In the genomic region with DNA sequence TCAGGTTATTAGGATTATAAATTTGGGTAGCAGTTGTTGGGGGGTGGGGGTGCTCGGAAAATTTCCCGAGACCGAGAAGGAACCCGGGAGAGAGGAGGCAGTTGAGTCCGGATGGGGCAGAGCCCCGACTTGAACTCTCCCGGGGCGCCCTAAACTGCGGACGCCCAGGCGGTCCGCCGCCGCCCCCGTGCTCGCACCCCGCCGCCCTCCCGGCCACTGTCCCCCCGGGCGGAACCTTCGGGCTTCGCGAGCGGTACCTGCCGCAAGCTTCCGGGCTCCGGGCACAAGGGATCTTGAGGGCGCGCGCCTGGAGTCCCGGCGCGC, we compare ENCODE assay signal across 8 mouse cellular contexts. TPM values are rescaled to one million over a fixed set of nuclear protein-coding genes. Genes with fewer than 3 reads are reported as not detected.
DNase-seq lines count a peak whose midpoint lies in the region; ATAC-seq and TF ChIP-seq lines count a peak whose summit lies in the region.

No protein-coding gene starts in this region.

- peak; percentile 36; the same call in 1 of the 2 replicates for ATAC-seq in heart, embryonic 14.5 days (ENCODE audit: insufficient number of reproducible peaks, insufficient read depth, low FRiP score, low read depth)
- ATAC-seq in forebrain, embryonic 16.5 days = no peak; the same call in 1 of the 2 replicates
- peak; percentile 14 for ATAC-seq in liver, postnatal 0 days

- peak overlapping the region; percentile 97 for H3K4me2 ChIP-seq in heart, embryonic 14.5 days (ENCODE audit: low read length)
- peak overlapping the region; percentile 98 for H3K4me2 ChIP-seq in forebrain, embryonic 16.5 days (ENCODE audit: low read length)
- peak overlapping the region; percentile 92 for H3K4me2 ChIP-seq in liver, postnatal 0 days (ENCODE audit: low read depth, low read length)

- DNase-seq in heart, postnatal 36 days = no peak
- no peak for DNase-seq in ES-E14 (ENCODE audit: low read depth, low spot score)
- no peak for DNase-seq in liver, postnatal 0 days
- DNase-seq in urinary bladder, postnatal 10 days (ENCODE audit: low spot score) = no peak
- DNase-seq in layer of hippocampus, postnatal 14 days (ENCODE audit: low spot score in 2 of 2) = no peak
- DNase-seq in B cell, adult 2 months = no peak

- TF ChIP-seq CTCF in liver, postnatal 0 days (IDR thresholded peaks at IDR 0.05; ENCODE audit: low read depth) = no peak

- peaks cover 10% of the 10 kb centered on the region for H3K36me3 ChIP-seq in heart, embryonic 14.5 days (ENCODE audit: control insufficient read depth, insufficient read depth, low read length)
- H3K36me3 ChIP-seq in ES-E14 (ENCODE audit: control insufficient read depth, insufficient read depth, low read length, poor library complexity, severe bottlenecking) = peaks cover 14% of the 10 kb centered on the region
- H3K36me3 ChIP-seq in forebrain, embryonic 16.5 days (ENCODE audit: control insufficient read depth, insufficient read depth) = no peaks in the 10 kb centered on the region
- no peaks in the 10 kb centered on the region for H3K36me3 ChIP-seq in liver, postnatal 0 days (replicated peaks; ENCODE audit: insufficient read depth, low read length)

- H3K27ac ChIP-seq in heart, embryonic 14.5 days (replicated peaks in 1 of 2; ENCODE audit: control insufficient read depth in 1 of 2, insufficient read depth in 1 of 2, low read depth in 2 of 2, low read length in 2 of 2) = peak overlapping the region; percentile 58 to 91; a peak in 3 of 4 replicates
- H3K27ac ChIP-seq in ES-E14 (ENCODE audit: insufficient read depth, low read depth, low read length, poor library complexity, severe bottlenecking) = peak overlapping the region; percentile 77
- peak overlapping the region; percentile 96 for H3K27ac ChIP-seq in forebrain, embryonic 16.5 days (ENCODE audit: low read length)
- peak overlapping the region; percentile 90 for H3K27ac ChIP-seq in liver, postnatal 0 days (ENCODE audit: low read depth)

- under 1% methylated on average over 34 of the region's 34 CpGs for WGBS in heart, embryonic 14.5 days
- under 1% methylated on average over 25 of the region's 34 CpGs for WGBS in forebrain, embryonic 16.5 days
- WGBS in liver, postnatal 0 days (ENCODE audit: insufficient replicate concordance) = 2% methylated on average over 15 of the region's 34 CpGs

- TF ChIP-seq EP300 in liver, postnatal 0 days (IDR thresholded peaks at IDR 0.05; ENCODE audit: low read depth) = no peak

- peak overlapping the region; percentile 90 for H3K9ac ChIP-seq in heart, embryonic 14.5 days (ENCODE audit: low read length)
- H3K9ac ChIP-seq in ES-E14 (ENCODE audit: insufficient read depth, low read depth, low read length, poor library complexity, severe bottlenecking) = peak overlapping the region; percentile 95
- H3K9ac ChIP-seq in forebrain, embryonic 16.5 days (replicated peaks; ENCODE audit: low read depth, low read length) = peak overlapping the region; percentile 92
- peak overlapping the region; percentile 82 for H3K9ac ChIP-seq in liver, postnatal 0 days (replicated peaks)

- peaks cover 0 to 15% of the 10 kb centered on the region in 2 experiments; a peak in 3 of 4 replicates for H3K4me1 ChIP-seq in heart, embryonic 14.5 days (ENCODE audit: control insufficient read depth in 2 of 2, insufficient read depth in 2 of 2, low read length in 2 of 2)
- H3K4me1 ChIP-seq in ES-E14 (ENCODE audit: control insufficient read depth in 2 of 2, insufficient read depth in 2 of 2, low read length in 2 of 2, poor library complexity in 1 of 2) = peaks cover 0 to 3% of the 10 kb centered on the region in 2 experiments; a peak in 3 of 4 replicates
- peaks cover 15% of the 10 kb centered on the region for H3K4me1 ChIP-seq in forebrain, embryonic 16.5 days (replicated peaks; ENCODE audit: control insufficient read depth, insufficient read depth, low read length)
- H3K4me1 ChIP-seq in liver, postnatal 0 days (ENCODE audit: insufficient read depth) = peaks cover 9% of the 10 kb centered on the region; the same call in 1 of the 2 replicates

- H3K4me3 ChIP-seq in heart, embryonic 14.5 days (ENCODE audit: control insufficient read depth in 1 of 2, insufficient read depth in 1 of 2, low read depth in 1 of 2, low read length in 2 of 2) = peak overlapping the region; percentile 71 to 83
- H3K4me3 ChIP-seq in ES-E14 (ENCODE audit: insufficient read depth in 1 of 2, low read depth in 1 of 2, low read length in 2 of 2, poor library complexity in 1 of 2, severe bottlenecking in 1 of 2) = peak overlapping the region; percentile 85 to 95
- peak overlapping the region; percentile 87 for H3K4me3 ChIP-seq in forebrain, embryonic 16.5 days (replicated peaks; ENCODE audit: low read length)
- H3K4me3 ChIP-seq in liver, postnatal 0 days (ENCODE audit: low read depth, low read length) = peak overlapping the region; percentile 87

- 0 out of 2 replicates have a peak, but pooled peaks cover 6% of the 10 kb centered on the region for H3K27me3 ChIP-seq in heart, embryonic 14.5 days (ENCODE audit: control insufficient read depth, insufficient read depth, low read length)
- H3K27me3 ChIP-seq in forebrain, embryonic 16.5 days (replicated peaks; ENCODE audit: control insufficient read depth, insufficient read depth, low read length) = no peaks in the 10 kb centered on the region
- peaks cover 25% of the 10 kb centered on the region for H3K27me3 ChIP-seq in liver, postnatal 0 days (ENCODE audit: insufficient read depth, low read length)

- no peaks in the 10 kb centered on the region for H3K9me3 ChIP-seq in heart, embryonic 14.5 days (ENCODE audit: control insufficient read depth, low read length)
- H3K9me3 ChIP-seq in ES-E14 (ENCODE audit: control insufficient read depth, insufficient read depth, low read depth, low read length) = no peaks in the 10 kb centered on the region
- no peaks in the 10 kb centered on the region for H3K9me3 ChIP-seq in forebrain, embryonic 16.5 days (ENCODE audit: control insufficient read depth, low read length)
- no peaks in the 10 kb centered on the region for H3K9me3 ChIP-seq in liver, postnatal 0 days (ENCODE audit: low read length)

- intact Hi-C loops in heart, postnatal 36 days (cut with DNase I) = loop anchor here (1.0 to 5.0 kb wide), 6 partner anchors 28 to 274 kb away; no protein-coding TSS in a partner anchor

- in situ Hi-C loops in ES-E14 (cut with MboI; ENCODE audit: low sequenced_read_pairs in 2 of 2, unreplicated experiment in 2 of 2) = no loop called here

TF ChIP-seq in ES-E14, 5 proteins besides CTCF, POLR2A, EP300 and RAD21:
- no peak for TF ChIP-seq CHD2 (IDR thresholded peaks at IDR 0.05; ENCODE audit: low read depth, low read length)
- no peak for TF ChIP-seq ZC3H11A (IDR thresholded peaks at IDR 0.05; ENCODE audit: borderline replicate concordance, low read depth, low read length)
- TF ChIP-seq MAFK (IDR thresholded peaks at IDR 0.05; ENCODE audit: insufficient read depth, low read depth, low read length) = no peak
- TF ChIP-seq HCFC1 (IDR thresholded peaks at IDR 0.05; ENCODE audit: borderline replicate concordance, insufficient read depth, low read length) = no peak
- no peak for TF ChIP-seq ZNF384 (IDR thresholded peaks at IDR 0.05; ENCODE audit: low read depth, low read length)

RNA-seq across cellular contexts. Expression of a gene that starts 0.7 kb away (rescaled TPM):
- polyA plus RNA-seq in heart, embryonic 14.5 days (2014; fragmentation: Nextera tagmentation; extraction: Ambion mirVana) = 46.1 and 48.6 TPM in 2 replicates
- 10 to 100 TPM; 44.7 to 57.0 TPM for total RNA-seq in heart, postnatal 36 days (2021)
- 46.3 and 102 TPM in 2 replicates for total RNA-seq in ES-E14 (2012; rRNA removed)
- polyA plus RNA-seq in forebrain, embryonic 16.5 days (2015; fragmentation: Nextera tagmentation; extraction: Ambion mirVana) = 145 and 161 TPM in 2 replicates
- polyA plus RNA-seq in liver, postnatal 0 days (2015; fragmentation: Nextera tagmentation; extraction: Ambion mirVana) = 67.1 and 86.5 TPM in 2 replicates
- total RNA-seq in layer of hippocampus, postnatal 14 days (2021) = 10 to 100 TPM; 58.1 to 58.9 TPM
